Mouse (Mus musculus) spleen, adult 2 months (tissue): ENCODE results near the gene Tsen54.

Experiments used
- CTCF ChIP-seq: fragments of 200-500 bp; IDR thresholded peaks from 2 replicates; pipeline ENCODE4 v1.5.1; 2011; ENCODE audit warnings: mild to moderate bottlenecking, inconsistent platforms; ENCODE audit not compliant: insufficient read depth, insufficient read length, insufficient replicate concordance; ENCODE audit errors: extremely low read depth
- POLR2A ChIP-seq: fragments of 200-500 bp; IDR thresholded peaks from 2 replicates; pipeline ENCODE4 v1.6.1; 2011; ENCODE audit warnings: low read depth, low read length, inconsistent platforms

DNA sequence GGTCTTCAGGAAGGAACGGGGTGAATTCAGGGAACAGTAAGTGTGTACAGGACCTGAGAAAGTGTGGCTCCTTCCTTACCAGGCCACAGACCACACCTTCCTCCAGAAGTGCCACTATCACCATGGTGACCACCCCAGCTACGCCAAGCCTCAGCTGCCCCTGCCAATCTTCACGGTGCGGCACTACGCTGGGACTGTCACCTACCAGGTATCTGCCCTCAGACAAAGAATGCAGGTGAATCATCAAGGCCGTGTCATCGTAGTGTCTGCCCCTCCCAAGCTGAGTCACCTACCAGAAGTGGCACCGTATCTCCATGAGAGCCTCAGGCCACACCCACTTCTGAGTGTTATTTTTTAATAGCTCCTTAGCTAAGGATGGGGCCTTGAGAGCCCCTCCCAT, 54.9 kb downstream of the Tsen54 start:
- TF ChIP-seq CTCF (no peak), POLR2A (no peak)
